Mouse (Mus musculus) C2C12 (cell line): ENCODE data around the gene Tmem255b. TPM values are rescaled to one million over a fixed set of nuclear protein-coding genes. Genes with fewer than 3 reads are reported as not detected.

Source experiments
- H3K27me3 ChIP-seq: one replicate; pipeline ENCODE4 v1.6.1; 2011; ENCODE audit not compliant: control insufficient read depth, insufficient read depth, insufficient read length
- H3K36me3 ChIP-seq: one replicate; pipeline ENCODE4 v1.6.1; 2011; ENCODE audit not compliant: control insufficient read depth, insufficient read depth
- H3K4me3 ChIP-seq: one replicate; pipeline ENCODE4 v1.5.1; 2011; ENCODE audit warnings: mild to moderate bottlenecking, control low read depth; ENCODE audit not compliant: poor library complexity, insufficient read depth, severe bottlenecking
- H3K79me2 ChIP-seq: one replicate; pipeline ENCODE4 v1.6.1; 2011; ENCODE audit not compliant: control insufficient read depth, insufficient read depth
- H3K79me3 ChIP-seq: one replicate; pipeline ENCODE4 v1.6.1; 2011; ENCODE audit warnings: low read depth, control low read depth
- H3ac ChIP-seq: one replicate; pipeline ENCODE3; 2011; ENCODE audit warnings: low read depth; ENCODE audit not compliant: control insufficient read depth, insufficient read length
- CEBPB ChIP-seq: IDR thresholded peaks from one replicate; pipeline ENCODE4 v1.6.1; 2011; ENCODE audit warnings: low read depth, mild to moderate bottlenecking, control low read depth, moderate library complexity
- CTCF ChIP-seq: IDR thresholded peaks from one replicate; pipeline ENCODE4 v1.5.1; 2011; ENCODE audit not compliant: control insufficient read depth, insufficient read depth, insufficient read length
- FOSL1 ChIP-seq: IDR thresholded peaks from one replicate; pipeline ENCODE4 v1.8.0; 2011; ENCODE audit warnings: mild to moderate bottlenecking, low read length; ENCODE audit not compliant: poor library complexity, insufficient read depth, severe bottlenecking
- MAX ChIP-seq: IDR thresholded peaks from one replicate; pipeline ENCODE4 v1.6.1; 2011; ENCODE audit warnings: mild to moderate bottlenecking, control low read depth
- MYOD1 ChIP-seq: IDR thresholded peaks from one replicate; pipeline ENCODE4 v1.6.1; 2011; ENCODE audit warnings: low read depth; ENCODE audit not compliant: control insufficient read depth, insufficient read length
- MYOG ChIP-seq: IDR thresholded peaks from one replicate; pipeline ENCODE4 v1.6.1; 2011; ENCODE audit not compliant: control insufficient read depth, insufficient read length; ENCODE audit errors: extremely low read depth
- USF1 ChIP-seq: IDR thresholded peaks from one replicate; pipeline ENCODE4 v1.6.1; 2011; ENCODE audit warnings: low read depth, mild to moderate bottlenecking, control low read depth, moderate library complexity
- polyA plus RNA-seq: library from polyadenylated mRNA; unstranded; fragments of >200 nt; fragmentation: generic; extraction: Trizol; gene quantifications from one replicate; pipeline ENCODE4 v1.2.1, GENCODE M21; 2012; ENCODE audit warnings: missing spikeins

The Tmem255b gene
- polyA plus RNA-seq, 1 experiment = not detected

DNA sequence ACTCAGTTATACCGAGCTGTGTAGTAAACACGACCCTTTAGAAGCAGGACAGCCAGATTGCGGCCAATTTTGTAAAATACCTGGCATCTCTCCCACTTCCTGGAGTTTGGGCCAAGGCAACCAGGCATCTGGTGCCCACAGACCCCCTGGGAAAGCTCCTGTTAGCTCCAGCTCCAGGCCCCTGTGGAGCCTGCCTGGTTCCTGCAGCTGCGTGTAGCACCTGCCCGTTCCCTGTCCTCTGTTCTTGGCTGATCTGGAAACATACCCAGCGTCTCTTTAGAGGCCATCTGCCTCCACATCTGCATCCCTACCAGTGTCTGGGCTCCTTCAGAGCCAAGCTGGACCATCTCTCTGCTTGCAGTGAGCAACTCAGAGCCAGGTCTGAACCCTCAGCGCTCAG lies 4.6 kb upstream of the Tmem255b start:
- no peak for TF ChIP-seq USF1
- no peak for TF ChIP-seq CEBPB
- TF ChIP-seq MAX = no peak
- no peak for TF ChIP-seq CTCF
- no peak for TF ChIP-seq FOSL1
- no peak for TF ChIP-seq MYOG
- no peak for TF ChIP-seq MYOD1
- Histone ChIP-seq H3K4me3 (no peak overlapping the region), H3K27me3 (peaks cover 72% of the 10 kb centered on the region), H3K79me3 (no peaks in the 10 kb centered on the region), H3ac (no peak overlapping the region), H3K79me2 (no peaks in the 10 kb centered on the region), H3K36me3 (no peaks in the 10 kb centered on the region)

DNA sequence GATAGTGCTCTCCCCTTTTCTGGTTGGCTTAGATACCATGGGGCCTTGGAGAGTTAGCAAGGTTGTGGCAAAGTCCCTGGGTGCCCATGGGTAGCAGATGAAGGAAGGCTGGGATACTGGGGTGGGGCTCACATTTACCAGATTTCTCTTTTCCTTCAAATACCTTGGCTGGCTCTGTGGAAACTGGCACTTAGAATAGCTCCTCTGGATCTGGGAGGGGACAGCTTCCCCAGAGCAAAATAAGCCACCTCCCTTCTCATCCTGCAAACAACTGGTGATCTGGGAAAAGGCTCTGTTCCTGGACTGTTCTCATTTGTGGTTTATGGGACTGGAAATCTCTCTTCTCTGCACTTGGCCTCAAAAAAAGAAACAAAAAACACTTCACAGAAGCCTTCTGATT lies 4.1 kb upstream of the Tmem255b start:
- no peaks in the 10 kb centered on the region for H3K36me3 ChIP-seq
- H3K4me3 ChIP-seq = no peak overlapping the region
- H3K79me2 ChIP-seq = no peaks in the 10 kb centered on the region
- no peaks in the 10 kb centered on the region for H3K79me3 ChIP-seq
- no peak overlapping the region for H3ac ChIP-seq
- peaks cover 73% of the 10 kb centered on the region for H3K27me3 ChIP-seq
- TF ChIP-seq MYOG (no peak), MAX (no peak), MYOD1 (no peak), USF1 (no peak), CEBPB (no peak), FOSL1 (no peak), CTCF (no peak)

DNA sequence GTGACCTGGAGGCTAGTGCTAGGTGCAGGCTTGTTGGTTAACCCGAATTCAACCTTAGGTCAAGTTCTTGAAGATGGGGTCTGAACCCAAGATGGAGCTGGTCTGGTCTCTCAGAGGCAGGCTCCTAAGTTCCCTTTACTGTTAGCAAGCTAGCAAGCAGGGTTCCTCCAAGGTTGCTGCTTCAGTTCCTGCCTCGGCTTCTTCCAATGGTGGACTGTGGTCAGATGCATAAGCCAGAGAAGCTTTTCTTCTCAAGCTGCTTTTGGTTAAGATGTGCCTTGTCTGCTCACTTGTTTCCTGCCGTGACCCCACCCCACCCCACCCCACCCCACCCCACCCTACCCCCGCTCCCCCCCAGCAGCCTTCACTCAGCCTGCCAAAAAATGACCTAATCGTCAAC lies 1.9 kb upstream of the Tmem255b start:
- Histone ChIP-seq H3K4me3 (no peak overlapping the region), H3ac (no peak overlapping the region), H3K79me3 (no peaks in the 10 kb centered on the region), H3K79me2 (no peaks in the 10 kb centered on the region), H3K27me3 (peaks cover 74% of the 10 kb centered on the region), H3K36me3 (no peaks in the 10 kb centered on the region)
- no peak for TF ChIP-seq CEBPB
- TF ChIP-seq USF1 = no peak
- no peak for TF ChIP-seq MYOG
- TF ChIP-seq FOSL1 = no peak
- TF ChIP-seq MYOD1 = no peak
- TF ChIP-seq MAX = no peak

DNA sequence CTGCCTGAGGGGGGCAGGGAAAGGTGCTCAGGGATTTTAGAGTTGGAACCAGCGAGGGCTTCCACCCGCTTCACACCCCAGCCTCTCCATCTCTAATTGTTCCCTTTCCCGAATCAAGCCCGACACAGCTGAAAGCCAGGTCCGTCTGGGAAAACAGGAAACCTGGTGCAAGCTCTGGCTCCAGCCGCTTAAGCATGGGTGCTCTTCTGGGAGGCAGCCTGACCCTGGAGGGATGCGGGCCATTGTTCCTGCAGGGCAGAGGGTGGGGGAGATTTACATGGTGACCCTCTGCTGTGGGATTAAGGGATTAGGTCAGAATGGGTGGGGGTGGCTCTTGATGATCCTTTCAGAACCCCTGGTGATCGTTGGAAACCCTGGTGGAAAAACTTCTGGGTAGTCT lies 1.1 kb downstream of the Tmem255b start:
- Histone ChIP-seq H3K36me3 (no peaks in the 10 kb centered on the region), H3K4me3 (no peak overlapping the region), H3K79me2 (no peaks in the 10 kb centered on the region), H3ac (no peak overlapping the region), H3K27me3 (peaks cover 78% of the 10 kb centered on the region), H3K79me3 (no peaks in the 10 kb centered on the region)
- no peak for TF ChIP-seq MYOG
- no peak for TF ChIP-seq FOSL1
- no peak for TF ChIP-seq MYOD1
- TF ChIP-seq CTCF = no peak

DNA sequence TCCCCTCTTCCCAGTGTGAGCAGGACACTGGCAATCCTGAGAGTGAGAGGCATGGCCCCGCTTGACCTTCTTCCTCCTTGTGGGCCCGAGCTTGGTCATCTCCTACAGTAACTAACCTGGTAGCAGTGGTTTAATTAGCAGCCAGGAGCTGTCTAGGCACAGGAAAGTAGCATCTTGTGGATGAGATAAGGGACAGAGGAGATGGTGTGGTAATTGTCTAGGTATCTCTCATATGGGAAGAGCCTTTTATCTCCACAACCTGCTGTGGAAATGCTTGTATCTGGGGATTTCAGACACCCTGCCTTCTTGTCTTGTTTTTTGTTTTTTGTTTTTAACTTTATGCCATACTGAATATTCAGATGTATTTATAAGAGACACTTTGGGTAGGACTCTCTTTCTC lies 2.5 kb downstream of the Tmem255b start:
- Histone ChIP-seq H3K36me3 (no peaks in the 10 kb centered on the region), H3K79me3 (no peaks in the 10 kb centered on the region), H3K4me3 (no peak overlapping the region), H3ac (no peak overlapping the region), H3K79me2 (no peaks in the 10 kb centered on the region), H3K27me3 (peaks cover 84% of the 10 kb centered on the region)
- TF ChIP-seq MYOD1 (no peak), FOSL1 (no peak), CEBPB (no peak), MAX (no peak), MYOG (no peak), CTCF (no peak), USF1 (no peak)

DNA sequence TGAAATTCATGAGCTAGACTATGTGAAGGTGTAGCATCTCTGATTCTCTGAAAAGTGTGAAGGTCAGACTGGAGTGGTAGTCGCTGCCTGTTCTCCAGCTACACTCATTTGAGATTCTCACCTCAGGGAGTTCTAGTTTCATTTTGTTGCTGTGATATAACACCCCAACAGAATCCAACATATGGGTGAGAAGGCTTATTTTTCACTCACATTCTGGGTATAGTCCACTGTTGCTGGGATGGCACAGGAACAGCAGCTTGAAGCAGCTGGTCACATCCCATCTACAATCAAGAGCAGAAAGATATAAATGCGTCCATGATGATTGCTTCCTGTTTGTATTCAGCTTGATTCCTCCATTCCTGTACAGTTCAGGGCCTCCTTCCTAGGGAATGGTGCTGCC lies 7.2 kb downstream of the Tmem255b start:
- Histone ChIP-seq H3K36me3 (no peaks in the 10 kb centered on the region), H3ac (no peak overlapping the region), H3K27me3 (peaks cover 54% of the 10 kb centered on the region), H3K79me3 (no peaks in the 10 kb centered on the region), H3K79me2 (no peaks in the 10 kb centered on the region), H3K4me3 (no peak overlapping the region)
- TF ChIP-seq MYOG (no peak), MAX (no peak), FOSL1 (no peak), CTCF (no peak), USF1 (no peak), CEBPB (no peak), MYOD1 (no peak)
